Mouse (Mus musculus) lung, postnatal 0 days (tissue): ENCODE data around the gene Fhl2.

Experiments
- CTCF ChIP-seq: IDR thresholded peaks from 2 replicates; pipeline ENCODE4 v1.5.1; 2016; ENCODE audit warnings: antibody characterized with exemption, mild to moderate bottlenecking
- EP300 ChIP-seq: IDR thresholded peaks from 2 replicates; pipeline ENCODE4 v1.6.1; 2016; ENCODE audit warnings: antibody characterized with exemption, mild to moderate bottlenecking, control low read depth

- no peak for TF ChIP-seq CTCF
- no peak for TF ChIP-seq EP300
Measured at GRCm38 (mm10) chr1:43239796-43240313, 43.1 kb upstream of the Fhl2 start.
